Mouse (Mus musculus) lung, postnatal 0 days (tissue): Measurements from ENCODE around the gene Babam2.

Experiments
- CTCF ChIP-seq: IDR thresholded peaks from 2 replicates; pipeline ENCODE4 v1.5.1; 2016; ENCODE audit warnings: antibody characterized with exemption, mild to moderate bottlenecking
- EP300 ChIP-seq: IDR thresholded peaks from 2 replicates; pipeline ENCODE4 v1.6.1; 2016; ENCODE audit warnings: antibody characterized with exemption, mild to moderate bottlenecking, control low read depth

DNA sequence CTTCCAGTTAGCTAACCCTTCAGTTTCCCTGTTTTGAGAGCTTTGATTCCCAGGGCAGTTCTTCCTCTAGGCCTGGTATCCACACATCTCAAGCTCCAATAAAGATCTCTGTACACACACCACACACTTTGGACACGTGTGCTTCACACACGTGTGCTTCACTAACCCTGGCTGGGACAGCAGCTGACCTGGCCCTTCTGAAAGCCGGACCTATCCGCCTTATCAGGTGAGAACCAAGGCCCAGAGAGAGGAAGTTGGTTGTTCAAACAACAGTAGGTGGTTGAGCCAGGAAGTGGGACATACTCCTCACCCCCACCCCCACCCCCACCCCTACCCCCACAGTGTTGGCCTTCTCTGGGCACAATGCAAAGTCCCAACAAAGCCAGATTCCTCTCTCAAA is 413.2 kb downstream of the Babam2 start:
- TF ChIP-seq CTCF: no peak
- no peak for TF ChIP-seq EP300
